Mouse (Mus musculus) brown adipose tissue, adult 24 weeks (tissue): ENCODE results near the gene Nup62. TPM values are rescaled to one million over a fixed set of nuclear protein-coding genes. Genes with fewer than 3 reads are reported as not detected.
A peak's percentile ranks its signal among the peaks of the same experiment; 100 is the strongest.

Source experiments
- H3K27ac ChIP-seq: fragments of 200-500 bp; replicated peaks from 2 replicates; pipeline ENCODE4 v1.5.1; 2012; ENCODE audit warnings: low read depth, mild to moderate bottlenecking, low read length
- H3K4me1 ChIP-seq: fragments of 200-500 bp; 2 replicates; pipeline ENCODE4 v1.6.1; 2012; ENCODE audit warnings: low read length, mixed read lengths; ENCODE audit not compliant: control insufficient read depth, insufficient read depth, insufficient read length
- H3K4me3 ChIP-seq: fragments of 200-500 bp; 2 replicates; pipeline ENCODE4 v1.5.1; 2012; ENCODE audit warnings: low read depth, mild to moderate bottlenecking, low read length, moderate library complexity; ENCODE audit not compliant: insufficient read depth
- polyA plus RNA-seq: library from polyadenylated mRNA; stranded (reverse); fragments of >200 nt; gene quantifications from 2 replicates; pipeline ENCODE4 v1.2.4, GENCODE M21; 2012; ENCODE audit not compliant: missing spikeins, insufficient read depth, insufficient read length

The Nup62 gene
- polyA plus RNA-seq, 1 experiment, result 8.2 TPM

DNA sequence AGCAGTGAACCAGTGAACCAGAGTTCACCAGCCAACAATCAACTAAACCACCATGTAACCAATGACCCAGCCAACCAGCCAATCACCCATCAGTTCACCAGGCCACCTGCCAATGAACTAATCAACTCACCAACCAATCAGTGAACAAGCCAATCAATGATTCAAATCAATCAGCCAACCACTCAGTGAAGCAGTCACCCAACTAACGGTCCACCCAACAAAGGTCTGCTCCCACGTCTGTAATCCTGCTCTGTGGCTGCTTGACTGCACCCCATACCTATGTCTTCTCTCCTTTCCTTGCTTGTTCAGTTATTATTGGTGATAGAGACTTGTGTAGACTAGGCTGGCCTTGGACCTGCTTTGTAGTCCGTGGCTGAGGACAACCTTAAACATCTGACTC, 1.9 kb upstream of the Nup62 start:
- Histone ChIP-seq H3K4me1 (peaks cover 13% of the 10 kb centered on the region), H3K4me3 (no peak overlapping the region), H3K27ac (no peak overlapping the region)

DNA sequence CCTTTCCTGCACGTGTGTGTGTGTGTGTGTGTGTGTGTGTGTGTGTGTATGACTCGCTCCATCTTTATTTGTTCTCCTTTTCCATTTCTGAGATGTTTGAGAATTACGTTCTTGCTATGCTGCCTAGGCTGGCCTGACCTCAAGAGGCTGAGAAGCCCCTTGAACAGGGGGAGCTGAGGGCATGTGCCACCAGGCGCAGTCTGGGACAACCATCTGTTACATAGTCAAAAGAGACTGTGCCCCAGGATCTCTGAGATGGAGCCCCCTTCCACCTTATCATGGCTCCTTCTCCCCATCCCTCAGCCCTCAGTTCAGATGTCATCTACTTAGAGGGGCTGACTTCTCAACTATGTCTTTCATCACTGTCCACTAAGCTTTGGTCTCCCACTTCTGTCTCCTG, 1.5 kb upstream of the Nup62 start:
- no peak overlapping the region for H3K27ac ChIP-seq
- H3K4me1 ChIP-seq, result peaks cover 15% of the 10 kb centered on the region
- no peak overlapping the region for H3K4me3 ChIP-seq

DNA sequence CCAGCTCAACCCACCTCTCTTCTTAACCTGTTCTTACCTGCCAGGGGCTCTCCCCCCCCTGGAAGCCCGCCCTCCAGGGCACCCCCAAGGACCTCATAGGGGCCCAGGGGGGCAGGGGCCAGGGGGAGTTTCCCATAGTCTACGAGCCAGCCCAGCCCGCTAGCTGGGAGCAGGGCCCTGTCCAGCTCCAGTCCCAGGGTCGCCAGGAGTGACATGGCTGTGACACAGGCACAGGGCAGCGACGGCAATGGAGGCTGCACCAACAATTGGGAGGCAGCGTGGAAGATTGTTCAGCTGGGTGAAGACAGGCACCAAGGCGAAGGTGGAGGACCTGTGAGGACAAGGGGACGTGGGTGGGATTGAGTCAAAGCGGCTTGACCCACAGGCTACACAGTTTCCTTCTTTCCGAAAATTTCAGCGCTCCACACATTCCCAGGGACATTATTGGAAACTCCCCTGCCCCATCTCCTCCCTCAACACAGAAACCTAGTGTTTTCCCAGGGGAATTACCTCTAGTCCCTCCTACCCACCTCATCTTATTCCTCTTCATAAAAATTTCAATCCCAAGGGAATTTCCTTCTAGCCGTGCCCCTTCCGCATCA, 835 bp upstream of the Nup62 start:
- Histone ChIP-seq H3K27ac (peak overlapping the region; percentile 45; the same call in 1 of the 2 replicates), H3K4me1 (peaks cover 17% of the 10 kb centered on the region), H3K4me3 (peak overlapping the region; percentile 79)

DNA sequence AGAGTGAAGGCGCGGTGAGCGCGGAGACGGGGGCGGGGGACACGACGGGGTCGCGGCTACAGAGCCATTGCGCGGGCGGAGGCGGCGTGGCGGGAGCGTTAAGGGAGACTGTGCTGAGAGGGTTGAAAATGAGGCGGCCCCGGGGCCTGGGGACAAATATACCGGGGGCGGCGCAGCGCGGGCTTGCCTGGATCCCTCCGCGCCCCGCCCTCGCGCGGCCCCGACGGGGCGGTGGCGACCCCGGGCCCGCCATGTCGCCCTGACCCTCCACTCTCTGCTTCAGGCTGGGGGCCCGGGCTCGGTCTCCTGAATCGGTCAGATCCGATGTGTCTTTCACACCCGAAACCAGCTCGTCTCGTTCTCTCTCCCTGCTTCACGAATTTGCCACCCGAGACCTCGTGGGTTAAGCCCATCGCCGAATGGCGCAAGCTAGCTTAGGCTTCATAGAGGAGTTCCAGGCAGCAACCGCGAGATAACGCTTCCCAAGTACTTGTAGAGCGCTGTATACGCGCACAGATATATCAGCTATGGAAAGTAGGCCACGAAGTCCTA, 658 bp downstream of the Nup62 start, which contains the start of gene Atf5:
Gene Atf5, minus strand, starts transcription at position 189 of the 552 bp plus-strand sequence.
- Histone ChIP-seq H3K4me1 (peaks cover 20% of the 10 kb centered on the region), H3K27ac (peak within 1 kb of the TSS; percentile 85), H3K4me3 (peak within 1 kb of the TSS; percentile 79)

DNA sequence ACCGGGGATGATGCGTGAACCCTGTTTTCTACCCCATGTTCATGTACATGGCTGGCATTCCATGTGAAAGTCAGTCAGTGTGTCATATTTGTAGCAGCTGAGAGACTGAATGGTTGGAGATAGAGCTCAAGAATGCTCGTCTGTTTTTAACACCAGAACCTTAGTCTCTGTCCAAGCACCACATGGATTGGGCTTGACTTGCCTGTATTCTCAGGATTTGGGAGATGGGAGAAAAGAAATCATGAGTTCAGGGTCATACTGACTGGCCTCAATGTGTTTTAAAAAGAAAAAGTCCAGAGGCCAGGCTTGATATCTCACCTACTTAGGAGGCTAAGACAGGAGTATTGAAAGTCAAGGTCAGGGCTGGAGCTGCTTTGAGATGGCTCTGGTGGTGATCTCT, 1.6 kb downstream of the Nup62 start:
- H3K4me3 ChIP-seq, result peak overlapping the region; percentile 79
- H3K27ac ChIP-seq, result peak overlapping the region; percentile 85
- peaks cover 20% of the 10 kb centered on the region for H3K4me1 ChIP-seq

DNA sequence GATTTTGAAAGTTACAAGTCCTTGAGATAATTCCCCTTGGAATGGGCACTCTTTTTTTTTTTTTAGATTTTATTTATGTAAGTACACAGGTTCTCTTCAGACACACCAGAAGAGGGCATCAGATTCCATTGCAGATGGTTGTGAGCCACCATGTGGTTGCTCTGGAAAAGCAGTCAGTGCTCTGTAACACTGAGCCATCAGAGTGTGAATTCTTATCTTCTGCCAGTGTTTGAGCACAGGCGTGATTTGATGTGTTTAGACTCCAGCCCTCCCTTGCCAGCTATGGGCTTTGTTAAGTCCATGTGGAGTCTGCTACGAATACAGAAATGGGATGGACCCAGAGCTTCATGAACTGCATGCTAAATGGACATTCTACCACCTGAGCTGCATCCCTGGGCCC, 2.3 kb downstream of the Nup62 start:
- peaks cover 20% of the 10 kb centered on the region for H3K4me1 ChIP-seq
- H3K27ac ChIP-seq, result peak overlapping the region; percentile 85
- H3K4me3 ChIP-seq, result peak overlapping the region; percentile 30

DNA sequence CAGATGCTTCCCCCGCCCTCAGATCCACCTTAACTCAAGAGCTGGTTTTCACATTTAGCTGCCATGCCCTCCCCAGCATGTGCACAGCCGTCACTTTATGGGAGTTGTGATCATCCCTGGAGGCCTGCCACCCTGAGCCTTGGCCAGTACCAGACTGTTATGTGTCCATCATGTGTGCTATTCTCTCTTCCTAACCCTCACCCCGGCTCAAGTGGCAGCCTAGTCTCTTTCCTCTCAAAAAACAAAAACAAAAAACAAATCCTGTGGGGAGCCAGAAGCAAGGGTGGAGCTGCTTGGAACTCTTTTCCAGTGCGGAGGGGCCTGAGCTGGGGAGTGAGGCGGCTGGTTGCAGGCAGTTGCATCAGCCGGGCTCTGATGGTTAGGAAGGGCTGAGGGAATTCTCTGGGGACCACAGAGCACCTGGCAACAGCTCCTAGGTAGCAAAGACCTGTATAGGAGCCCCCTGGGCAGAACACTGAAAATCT, 2.9 kb downstream of the Nup62 start:
- Histone ChIP-seq H3K27ac (peak overlapping the region; percentile 59), H3K4me1 (peaks cover 20% of the 10 kb centered on the region), H3K4me3 (peak overlapping the region; percentile 30)

DNA sequence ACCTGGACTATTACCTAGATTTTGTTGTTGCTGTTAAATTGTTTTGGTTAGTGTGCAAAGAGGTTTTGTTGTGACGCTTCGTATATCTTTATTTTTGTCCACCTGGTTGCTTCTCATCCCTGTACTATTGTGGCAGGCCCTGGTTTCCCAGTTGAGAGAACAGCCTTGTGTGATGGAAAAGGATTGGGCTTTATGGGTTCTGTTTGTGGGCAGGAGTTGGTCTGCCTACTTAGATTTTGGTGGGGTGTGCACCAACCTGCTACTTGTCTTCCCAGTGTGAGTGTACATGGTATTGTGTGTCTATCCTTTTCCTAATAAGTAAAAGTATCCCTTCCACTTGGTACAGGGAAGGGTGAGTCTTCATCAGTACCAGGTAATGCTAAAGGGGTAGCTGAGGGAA, 3.5 kb downstream of the Nup62 start:
- Histone ChIP-seq H3K4me3 (peak overlapping the region; percentile 3; the same call in 1 of the 2 replicates), H3K27ac (peak overlapping the region; percentile 56), H3K4me1 (peaks cover 20% of the 10 kb centered on the region)

DNA sequence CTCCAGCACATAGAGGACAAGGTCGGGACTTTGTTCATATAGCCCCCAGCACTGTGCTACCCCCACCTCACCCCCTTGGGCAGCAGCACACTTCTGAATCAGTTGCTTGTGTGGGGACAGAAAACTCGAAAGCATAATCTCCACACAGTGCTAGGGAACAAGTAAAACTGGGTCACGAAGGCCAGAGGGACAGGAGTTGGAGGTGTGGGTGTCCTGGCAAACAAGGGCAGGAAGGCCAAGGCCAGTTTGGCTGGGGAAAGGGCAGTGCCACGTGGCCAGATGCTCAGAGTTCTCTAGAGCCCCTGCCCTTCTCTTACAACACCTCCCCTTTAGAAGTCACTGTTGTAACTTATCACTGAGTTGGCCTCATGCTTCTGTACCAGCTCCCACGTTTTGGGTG, 4.0 kb downstream of the Nup62 start:
- no peak overlapping the region for H3K4me3 ChIP-seq
- no peak overlapping the region for H3K27ac ChIP-seq
- peaks cover 20% of the 10 kb centered on the region for H3K4me1 ChIP-seq

DNA sequence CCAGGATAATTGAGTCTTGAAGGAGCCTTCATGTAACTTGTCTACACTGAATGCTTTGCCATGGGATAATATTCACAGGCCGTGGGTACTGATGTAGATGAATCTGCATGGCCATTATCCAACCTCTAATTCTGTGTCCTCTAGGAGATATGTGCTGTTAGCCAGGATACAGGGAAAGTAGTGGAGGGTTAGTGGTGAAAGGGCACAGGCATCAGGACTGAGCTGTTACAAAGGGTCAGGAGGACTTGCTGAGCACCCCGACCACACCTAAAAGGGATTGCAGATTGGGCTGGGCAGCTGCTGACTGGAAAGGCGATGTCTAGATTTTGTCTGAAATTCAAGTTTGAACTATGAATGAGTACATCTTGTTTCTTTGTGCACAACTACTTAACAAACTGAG, 4.6 kb downstream of the Nup62 start:
- no peak overlapping the region for H3K4me3 ChIP-seq
- H3K27ac ChIP-seq, result no peak overlapping the region
- peaks cover 20% of the 10 kb centered on the region; the same call in 1 of the 2 replicates for H3K4me1 ChIP-seq

DNA sequence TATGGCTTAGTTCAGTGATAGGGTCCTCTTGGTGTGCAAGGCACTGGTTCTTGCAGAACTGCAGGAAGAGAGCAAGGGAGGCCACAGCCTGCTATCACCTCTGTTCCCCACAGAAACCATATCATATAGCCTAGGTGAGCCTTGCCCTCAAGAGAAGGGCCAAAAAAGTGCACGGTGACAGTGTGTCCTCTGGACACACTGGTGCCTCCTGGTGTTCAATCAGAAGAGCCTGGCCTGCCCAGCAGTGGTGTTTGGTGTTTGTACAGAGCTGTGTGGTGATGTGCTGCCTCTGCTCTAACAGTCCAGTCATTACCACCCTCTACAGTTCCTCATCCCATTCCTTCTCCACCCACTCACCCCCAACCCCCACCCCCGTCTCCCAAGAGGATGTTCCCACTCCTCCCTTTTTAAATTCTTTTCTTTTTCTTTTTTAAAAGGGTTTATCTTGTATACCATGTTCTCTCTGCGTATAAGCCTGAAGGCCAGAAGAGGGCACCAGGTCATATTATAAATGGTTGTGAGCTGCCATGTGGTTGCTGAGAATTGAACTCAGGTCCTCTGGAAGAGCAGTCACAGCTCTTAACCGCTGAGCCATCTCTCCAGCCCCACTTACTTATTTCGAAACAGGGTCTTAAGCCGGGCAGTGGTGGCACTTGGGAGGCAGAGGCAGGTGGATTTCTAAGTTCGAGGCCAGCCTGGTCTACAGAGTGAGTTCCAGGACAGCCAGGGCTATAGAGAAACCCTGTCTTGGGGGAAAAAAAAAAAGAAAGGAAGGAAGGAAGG, 6.0 kb downstream of the Nup62 start:
- H3K4me1 ChIP-seq, result peaks cover 20% of the 10 kb centered on the region; the same call in 1 of the 2 replicates
- no peak overlapping the region for H3K27ac ChIP-seq
- no peak overlapping the region for H3K4me3 ChIP-seq

DNA sequence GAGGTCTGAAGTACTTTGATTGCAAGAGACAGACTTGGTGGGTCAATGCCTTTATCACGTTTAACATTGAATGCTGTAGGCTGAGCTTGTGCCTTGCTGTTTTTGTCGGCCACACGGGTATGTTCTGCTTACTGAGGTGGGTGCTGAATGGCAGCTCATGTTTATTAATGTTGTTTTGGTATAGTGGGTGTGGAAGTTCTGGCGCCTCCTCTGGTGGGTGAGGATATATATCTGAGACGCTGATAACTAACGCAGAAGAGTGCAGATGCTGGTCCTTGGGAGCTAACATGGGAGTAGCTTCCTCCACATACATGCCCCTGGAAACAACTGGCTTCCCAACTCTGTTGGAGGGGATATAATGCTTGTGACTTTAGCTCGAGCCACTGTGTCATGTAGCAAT, 7.5 kb downstream of the Nup62 start:
- Histone ChIP-seq H3K4me1 (peaks cover 12% of the 10 kb centered on the region; the same call in 1 of the 2 replicates), H3K27ac (no peak overlapping the region), H3K4me3 (no peak overlapping the region)

DNA sequence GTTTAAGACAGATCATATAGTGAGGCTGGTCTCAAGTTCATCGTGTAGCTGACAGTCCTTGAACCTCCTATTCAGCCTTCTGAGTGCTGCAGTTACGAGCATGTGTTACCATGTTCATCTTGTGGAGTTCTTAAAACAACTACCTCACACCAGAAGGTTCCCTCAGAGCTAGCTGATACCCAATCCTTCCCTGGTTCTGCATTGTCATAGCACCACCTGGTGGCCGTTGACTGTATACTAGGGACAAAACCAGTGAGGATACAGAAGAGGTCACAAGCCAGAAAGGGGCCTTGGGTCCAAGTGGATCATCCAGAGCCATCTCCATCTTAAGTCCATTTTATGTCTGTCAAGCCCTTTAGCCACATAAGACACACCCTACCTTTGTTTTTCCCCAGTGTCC, 9.0 kb downstream of the Nup62 start:
- Histone ChIP-seq H3K4me1 (0 out of 2 replicates have a peak, but pooled peaks cover 3% of the 10 kb centered on the region), H3K27ac (no peak overlapping the region), H3K4me3 (no peak overlapping the region)

DNA sequence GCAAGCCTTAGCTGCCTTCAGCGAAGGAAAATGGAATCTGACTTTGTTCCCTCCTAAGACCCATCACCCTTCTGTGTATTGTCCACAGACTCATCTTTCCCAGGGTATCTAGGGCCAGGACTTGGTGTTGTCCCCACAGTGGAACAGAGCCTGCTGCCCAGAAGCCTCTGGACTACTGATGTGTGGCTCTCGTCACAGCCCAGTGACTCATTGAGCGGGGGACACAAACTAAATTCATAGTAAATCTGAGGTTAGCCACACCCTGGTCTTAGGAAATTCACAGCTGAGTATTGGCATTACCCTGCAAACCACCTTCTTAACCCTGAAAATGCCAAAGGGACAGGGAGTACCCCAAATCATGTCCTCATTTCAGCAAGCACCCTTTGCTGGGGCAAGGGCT, 10.9 kb downstream of the Nup62 start:
- no peak overlapping the region for H3K27ac ChIP-seq
- no peaks in the 10 kb centered on the region; the same call in 1 of the 2 replicates for H3K4me1 ChIP-seq

DNA sequence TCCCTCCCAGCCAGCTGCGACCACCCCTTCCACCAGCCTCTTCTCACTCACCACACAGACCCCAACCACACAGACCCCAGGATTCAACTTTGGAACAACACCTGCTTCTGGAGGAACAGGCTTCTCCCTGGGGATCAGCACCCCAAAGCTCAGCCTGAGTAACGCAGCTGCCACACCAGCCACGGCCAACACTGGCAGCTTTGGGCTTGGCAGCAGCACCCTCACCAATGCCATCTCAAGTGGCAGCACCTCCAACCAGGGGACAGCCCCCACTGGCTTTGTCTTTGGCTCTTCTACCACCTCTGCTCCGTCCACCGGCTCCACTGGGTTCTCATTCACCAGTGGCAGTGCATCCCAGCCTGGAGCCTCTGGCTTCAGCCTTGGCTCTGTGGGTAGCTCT, 12.8 kb downstream of the Nup62 start:
- no peak overlapping the region for H3K4me3 ChIP-seq
- no peak overlapping the region for H3K27ac ChIP-seq
- H3K4me1 ChIP-seq, result no peaks in the 10 kb centered on the region; the same call in 1 of the 2 replicates

More for the DNA sequence above, 10.9 kb downstream of the Nup62 start:
- no peak overlapping the region for H3K4me3 ChIP-seq
